Mouse (Mus musculus): ENCODE measurements around the gene Abcc2. TPM values are rescaled to one million over a fixed set of nuclear protein-coding genes. Genes with fewer than 3 reads are reported as not detected.

The Abcc2 gene
- polyA plus RNA-seq, 1 experiment from 2014 or later: 0.09 TPM

- no peak overlapping the region for H3K4me3 ChIP-seq
- H3K4me1 ChIP-seq (replicated peaks): peaks cover 2% of the 10 kb centered on the region; the same call in 1 of the 2 replicates
- no peaks in the 10 kb centered on the region for H3K36me3 ChIP-seq
- H3K4me2 ChIP-seq: no peak overlapping the region
- no peaks in the 10 kb centered on the region for H3K27me3 ChIP-seq
- no peak overlapping the region for H3K9ac ChIP-seq
- no peaks in the 10 kb centered on the region for H3K9me3 ChIP-seq (replicated peaks)
- ATAC-seq (replicated peaks; ENCODE audit: insufficient number of reproducible peaks, insufficient read depth, low FRiP score, low read depth): no peak
- WGBS: 85% methylated on average over 10 of the region's 10 CpGs
- H3K27ac ChIP-seq: no peak overlapping the region
Observed at GRCm38 (mm10) chr19:43813315-43813714, 31.3 kb downstream of the Abcc2 start.

GRCm38 (mm10) chr19:43815661-43816414, 33.8 kb downstream of the Abcc2 start:
- H3K4me3 ChIP-seq: 0 out of 2 replicates have a peak overlapping the region, but pooled peaks have one; percentile 12
- H3K36me3 ChIP-seq: no peaks in the 10 kb centered on the region
- no peaks in the 10 kb centered on the region for H3K27me3 ChIP-seq
- H3K4me2 ChIP-seq: 0 out of 2 replicates have a peak overlapping the region, but pooled peaks have one; percentile 23
- H3K9me3 ChIP-seq (replicated peaks): no peaks in the 10 kb centered on the region
- H3K9ac ChIP-seq: no peak overlapping the region
- no peak for ATAC-seq (replicated peaks; ENCODE audit: insufficient number of reproducible peaks, insufficient read depth, low FRiP score, low read depth)
- no peak overlapping the region for H3K27ac ChIP-seq
- 52% methylated on average over 14 of the region's 14 CpGs for WGBS
- peaks cover 2% of the 10 kb centered on the region; the same call in 1 of the 2 replicates for H3K4me1 ChIP-seq (replicated peaks)

GRCm38 (mm10) chr19:43826855-43827254, 44.9 kb downstream of the Abcc2 start:
- H3K4me2 ChIP-seq: no peak overlapping the region
- no peaks in the 10 kb centered on the region for H3K36me3 ChIP-seq
- H3K9ac ChIP-seq: no peak overlapping the region
- WGBS: 63% methylated on average over 8 of the region's 8 CpGs
- H3K4me3 ChIP-seq: no peak overlapping the region
- no peaks in the 10 kb centered on the region for H3K9me3 ChIP-seq (replicated peaks)
- no peaks in the 10 kb centered on the region for H3K4me1 ChIP-seq (replicated peaks)
- peaks cover 6% of the 10 kb centered on the region; the same call in 1 of the 2 replicates for H3K27me3 ChIP-seq
- no peak overlapping the region for H3K27ac ChIP-seq
- ATAC-seq (replicated peaks; ENCODE audit: insufficient number of reproducible peaks, insufficient read depth, low FRiP score, low read depth): no peak

- Histone ChIP-seq H3K9ac (no peak overlapping the region), H3K4me3 (no peak overlapping the region), H3K36me3 (no peaks in the 10 kb centered on the region), H3K9me3 (replicated peaks) (no peaks in the 10 kb centered on the region), H3K4me2 (no peak overlapping the region), H3K4me1 (replicated peaks) (no peaks in the 10 kb centered on the region), H3K27ac (no peak overlapping the region), H3K27me3 (peaks cover 6% of the 10 kb centered on the region; the same call in 1 of the 2 replicates)
- WGBS: 33% methylated on average over 21 of the region's 21 CpGs
- ATAC-seq (replicated peaks; ENCODE audit: insufficient number of reproducible peaks, insufficient read depth, low FRiP score, low read depth): no peak
Observed at GRCm38 (mm10) chr19:43832425-43833069, 50.6 kb downstream of the Abcc2 start.

GRCm38 (mm10) chr19:43843184-43843583, 61.2 kb downstream of the Abcc2 start:
- Histone ChIP-seq H3K9ac (no peak overlapping the region), H3K4me1 (replicated peaks) (no peaks in the 10 kb centered on the region), H3K4me2 (no peak overlapping the region)

GRCm38 (mm10) chr19:43845331-43845908, 63.4 kb downstream of the Abcc2 start:
- no peaks in the 10 kb centered on the region for H3K9me3 ChIP-seq (replicated peaks)
- H3K9ac ChIP-seq: no peak overlapping the region
- H3K4me2 ChIP-seq: no peak overlapping the region
- H3K27ac ChIP-seq: no peak overlapping the region
- H3K27me3 ChIP-seq: no peaks in the 10 kb centered on the region
- H3K4me3 ChIP-seq: no peak overlapping the region
- 55% methylated on average over 7 of the region's 7 CpGs for WGBS
- ATAC-seq (replicated peaks; ENCODE audit: insufficient number of reproducible peaks, insufficient read depth, low FRiP score, low read depth): no peak
- H3K36me3 ChIP-seq: peaks cover 41% of the 10 kb centered on the region
- H3K4me1 ChIP-seq (replicated peaks): no peaks in the 10 kb centered on the region; the same call in 1 of the 2 replicates

More at GRCm38 (mm10) chr19:43843184-43843583, 61.2 kb downstream of the Abcc2 start:
- no peaks in the 10 kb centered on the region for H3K27me3 ChIP-seq
- H3K4me3 ChIP-seq: no peak overlapping the region
- 79% methylated on average over 9 of the region's 9 CpGs for WGBS
- H3K27ac ChIP-seq: no peak overlapping the region
- no peaks in the 10 kb centered on the region for H3K9me3 ChIP-seq (replicated peaks)
- no peak for ATAC-seq (replicated peaks; ENCODE audit: insufficient number of reproducible peaks, insufficient read depth, low FRiP score, low read depth)
- peaks cover 20% of the 10 kb centered on the region for H3K36me3 ChIP-seq

- no peaks in the 10 kb centered on the region for H3K27me3 ChIP-seq
- H3K27ac ChIP-seq: no peak overlapping the region
- no peak for ATAC-seq (replicated peaks; ENCODE audit: insufficient number of reproducible peaks, insufficient read depth, low FRiP score, low read depth)
- no peaks in the 10 kb centered on the region for H3K9me3 ChIP-seq (replicated peaks)
- H3K4me3 ChIP-seq: no peak overlapping the region
- no peaks in the 10 kb centered on the region; the same call in 1 of the 2 replicates for H3K4me1 ChIP-seq (replicated peaks)
- 84% methylated on average over 15 of the region's 15 CpGs for WGBS
- no peak overlapping the region for H3K4me2 ChIP-seq
- H3K36me3 ChIP-seq: peaks cover 54% of the 10 kb centered on the region
- H3K9ac ChIP-seq: no peak overlapping the region
Observed at GRCm38 (mm10) chr19:43847056-43847455, 65.1 kb downstream of the Abcc2 start.

- H3K9me3 ChIP-seq (replicated peaks): no peaks in the 10 kb centered on the region
- H3K27me3 ChIP-seq: no peaks in the 10 kb centered on the region
- WGBS: 92% methylated on average over 15 of the region's 15 CpGs
- H3K36me3 ChIP-seq: peaks cover 57% of the 10 kb centered on the region
- H3K4me2 ChIP-seq: no peak overlapping the region
- H3K9ac ChIP-seq: no peak overlapping the region
- H3K27ac ChIP-seq: no peak overlapping the region
- H3K4me1 ChIP-seq (replicated peaks): no peaks in the 10 kb centered on the region; the same call in 1 of the 2 replicates
- H3K4me3 ChIP-seq: no peak overlapping the region
- no peak for ATAC-seq (replicated peaks; ENCODE audit: insufficient number of reproducible peaks, insufficient read depth, low FRiP score, low read depth)
Observed at GRCm38 (mm10) chr19:43847966-43848365, 66.0 kb downstream of the Abcc2 start.

- no peaks in the 10 kb centered on the region; the same call in 1 of the 2 replicates for H3K4me1 ChIP-seq (replicated peaks)
- H3K9me3 ChIP-seq (replicated peaks): no peaks in the 10 kb centered on the region
- H3K9ac ChIP-seq: no peak overlapping the region
- peaks cover 75% of the 10 kb centered on the region for H3K36me3 ChIP-seq
- H3K27ac ChIP-seq: no peak overlapping the region
- no peak overlapping the region for H3K4me3 ChIP-seq
- no peaks in the 10 kb centered on the region for H3K27me3 ChIP-seq
- no peak overlapping the region for H3K4me2 ChIP-seq
- ATAC-seq (replicated peaks; ENCODE audit: insufficient number of reproducible peaks, insufficient read depth, low FRiP score, low read depth): no peak
- 80% methylated on average over 11 of the region's 11 CpGs for WGBS
Observed at GRCm38 (mm10) chr19:43850026-43850425, 68.0 kb downstream of the Abcc2 start.

GRCm38 (mm10) chr19:43851996-43852630, 70.1 kb downstream of the Abcc2 start:
- Histone ChIP-seq H3K4me3 (no peak overlapping the region), H3K4me2 (no peak overlapping the region), H3K9me3 (replicated peaks) (no peaks in the 10 kb centered on the region), H3K4me1 (replicated peaks) (no peaks in the 10 kb centered on the region; the same call in 1 of the 2 replicates), H3K9ac (no peak overlapping the region), H3K27ac (no peak overlapping the region), H3K27me3 (no peaks in the 10 kb centered on the region), H3K36me3 (peaks cover 81% of the 10 kb centered on the region)
- WGBS: 79% methylated on average over 21 of the region's 21 CpGs
- no peak for ATAC-seq (replicated peaks; ENCODE audit: insufficient number of reproducible peaks, insufficient read depth, low FRiP score, low read depth)
